Mouse (Mus musculus): Measurements from ENCODE around the gene Txndc17. TPM values are rescaled to one million over a fixed set of nuclear protein-coding genes. Genes with fewer than 3 reads are reported as not detected.

Gene Txndc17
- 137 and 139 TPM in 2 replicates for polyA plus RNA-seq (2021; fragmentation: Nextera tagmentation)
- long read RNA-seq, experiment 1, transcript Txndc17-201 (4 exons, 981 nt): major isoform, 42 of 52 reads
- long read RNA-seq, experiment 1, partial matches to known transcripts: 2 of 52 reads
- long read RNA-seq, experiment 1, other reads (novel, unspliced or antisense): 8 of 52 reads
- long read RNA-seq, experiment 2, transcript Txndc17-201 (4 exons, 981 nt): major isoform, 112 of 119 reads
- long read RNA-seq, experiment 2, partial matches to known transcripts: 2 of 119 reads
- long read RNA-seq, experiment 2, other reads (novel, unspliced or antisense): 4 of 119 reads

GRCm38 (mm10) chr11:72207204-72207833 lies at the start of gene Txndc17, which contains the start of gene 4933427D14Rik:
Gene Txndc17, plus strand, starts transcription at chr11:72207547.
Gene 4933427D14Rik, minus strand, starts transcription at chr11:72207459.

DNA sequence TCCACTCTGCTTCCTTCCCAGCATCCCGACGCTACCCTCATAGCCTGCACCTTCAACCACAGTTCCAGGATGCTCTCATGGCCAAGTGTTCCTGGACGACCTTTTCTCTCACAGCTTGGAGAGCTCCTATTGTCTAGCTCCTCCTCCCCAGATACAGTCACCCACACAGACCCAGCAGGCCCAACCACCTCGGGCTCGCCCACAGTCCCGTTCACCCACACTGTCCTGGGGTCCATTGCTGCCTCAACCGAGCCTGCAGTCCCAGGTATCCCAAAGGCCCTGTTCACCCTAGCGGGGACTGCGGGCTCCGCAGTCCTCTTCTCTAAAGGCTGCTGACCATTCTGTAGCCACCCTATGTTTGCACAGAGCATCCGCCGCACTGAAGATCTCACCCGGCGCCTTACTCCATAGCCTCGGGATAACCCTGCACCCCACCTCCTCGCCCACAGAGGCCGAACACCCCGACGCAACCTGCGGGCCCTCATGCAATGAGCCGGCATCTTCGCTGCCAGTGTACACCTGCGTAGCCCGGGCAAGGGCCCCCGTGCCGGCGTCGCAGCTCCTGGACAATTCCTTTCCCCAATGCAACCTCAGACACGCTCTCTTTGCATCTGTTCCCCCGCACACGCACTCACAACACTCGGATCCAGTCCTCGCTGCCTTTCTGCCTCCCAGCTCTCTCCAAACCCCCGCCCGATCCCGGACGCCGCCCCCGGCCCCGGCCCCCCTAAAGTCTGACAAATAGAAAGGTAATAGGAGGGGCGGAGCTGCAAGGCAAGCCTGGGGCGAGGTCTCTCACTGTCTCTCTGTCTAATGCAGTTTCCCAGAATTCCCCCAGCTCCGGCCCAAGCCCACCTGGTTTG lies 775 bp upstream of the Txndc17 start, which contains the start of gene Gm43951:
Gene Gm43951, minus strand, starts transcription at position 500 of the 863 bp plus-strand sequence.

GRCm38 (mm10) chr11:72215410-72215797 lies 8.1 kb downstream of the Txndc17 start, which contains the start of gene Med31:
Gene Med31, minus strand, starts transcription at chr11:72215592.

Other genes starting within 250 kb of the Txndc17 start
- not detected in 2 replicates for gene Aipl1, start 170.0 kb upstream of the Txndc17 start, polyA plus RNA-seq (2021; fragmentation: Nextera tagmentation)
- gene Pimreg, start 165.5 kb upstream of the Txndc17 start, polyA plus RNA-seq (2021; fragmentation: Nextera tagmentation): 0.60 and 0.74 TPM in 2 replicates
- gene Pitpnm3, start 71.8 kb upstream of the Txndc17 start, polyA plus RNA-seq (2021; fragmentation: Nextera tagmentation): 7.3 and 12.1 TPM in 2 replicates
- gene Gm43951, start 707 bp upstream of the Txndc17 start, polyA plus RNA-seq (2021; fragmentation: Nextera tagmentation): 0.13 and 0.23 TPM in 2 replicates
- gene 4933427D14Rik, start 88 bp upstream of the Txndc17 start, polyA plus RNA-seq (2021; fragmentation: Nextera tagmentation): 4.5 and 5.0 TPM in 2 replicates
- gene Med31, start 8.0 kb downstream of the Txndc17 start, polyA plus RNA-seq (2021; fragmentation: Nextera tagmentation): 34.7 and 40.8 TPM in 2 replicates
- gene Slc13a5, start 59.7 kb downstream of the Txndc17 start, polyA plus RNA-seq (2021; fragmentation: Nextera tagmentation): 9.4 and 15.0 TPM in 2 replicates
- gene Xaf1, start 94.1 kb downstream of the Txndc17 start, polyA plus RNA-seq (2021; fragmentation: Nextera tagmentation): 18.0 and 20.5 TPM in 2 replicates
- not detected in 2 replicates for gene Fbxo39, start 106.9 kb downstream of the Txndc17 start, polyA plus RNA-seq (2021; fragmentation: Nextera tagmentation)
- 2.5 and 2.9 TPM in 2 replicates for gene Tekt1, start 154.9 kb downstream of the Txndc17 start, polyA plus RNA-seq (2021; fragmentation: Nextera tagmentation)
- gene Smtnl2, start 204.2 kb downstream of the Txndc17 start, polyA plus RNA-seq (2021; fragmentation: Nextera tagmentation): 0.60 TPM in 2 replicates
- gene Ggt6, start 228.0 kb downstream of the Txndc17 start, polyA plus RNA-seq (2021; fragmentation: Nextera tagmentation): 0.15 and 0.20 TPM in 2 replicates
- gene Mybbp1a, start 233.8 kb downstream of the Txndc17 start, polyA plus RNA-seq (2021; fragmentation: Nextera tagmentation): 6.7 and 10.9 TPM in 2 replicates